Mouse (Mus musculus): Measurements from ENCODE around the gene Med8. TPM values are rescaled to one million over a fixed set of nuclear protein-coding genes. Genes with fewer than 3 reads are reported as not detected.

The Med8 gene
- total and polyA plus RNA-seq, 2 experiments from 2014 or later, result 54.8 to 95.7 TPM

DNA sequence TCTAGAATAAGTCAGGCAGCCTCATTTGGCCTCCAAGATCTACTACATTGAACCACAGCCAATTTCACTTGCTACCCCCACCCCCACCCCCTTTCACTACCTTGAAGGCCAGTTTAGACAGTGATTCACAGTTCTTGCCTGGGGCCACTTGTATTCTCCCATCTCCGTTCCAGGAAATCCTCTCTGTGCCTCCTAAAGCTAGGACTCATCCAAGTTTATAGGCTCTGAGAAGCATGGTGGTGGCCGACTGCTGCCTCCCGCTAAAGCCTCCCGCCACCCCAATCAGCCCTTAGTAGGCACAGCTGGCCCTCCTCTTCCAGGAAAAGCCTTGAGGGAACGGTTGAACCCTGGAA, 18.3 kb downstream of the Med8 start:
- Histone ChIP-seq H3K27me3 (ENCODE audit: insufficient read depth, low read length) (no peaks in the 10 kb centered on the region), H3K9ac (replicated peaks; ENCODE audit: low read length, poor library complexity, severe bottlenecking) (peak overlapping the region; percentile 68), H3K4me1 (ENCODE audit: insufficient read depth, low read length) (0 out of 2 replicates have a peak, but pooled peaks cover 3% of the 10 kb centered on the region), H3K36me3 (ENCODE audit: insufficient read depth, low read length) (peaks cover 14% of the 10 kb centered on the region), H3K9me3 (ENCODE audit: low read length) (no peaks in the 10 kb centered on the region), H3K4me2 (ENCODE audit: low read depth, low read length, poor library complexity, severe bottlenecking) (peak overlapping the region; percentile 89), H3K4me3 (ENCODE audit: low read depth, low read length) (peak overlapping the region; percentile 49), H3K27ac (ENCODE audit: low read depth, low read length) (peak overlapping the region; percentile 39)
- no peak for DNase-seq (ENCODE audit: low spot score)
- under 1% methylated on average over 5 of the region's 5 CpGs for WGBS
- TF ChIP-seq CTCF (IDR thresholded peaks at IDR 0.05), result no peak
- ATAC-seq (ENCODE audit: low FRiP score), result peak; percentile 7; the same call in 1 of the 2 replicates

DNA sequence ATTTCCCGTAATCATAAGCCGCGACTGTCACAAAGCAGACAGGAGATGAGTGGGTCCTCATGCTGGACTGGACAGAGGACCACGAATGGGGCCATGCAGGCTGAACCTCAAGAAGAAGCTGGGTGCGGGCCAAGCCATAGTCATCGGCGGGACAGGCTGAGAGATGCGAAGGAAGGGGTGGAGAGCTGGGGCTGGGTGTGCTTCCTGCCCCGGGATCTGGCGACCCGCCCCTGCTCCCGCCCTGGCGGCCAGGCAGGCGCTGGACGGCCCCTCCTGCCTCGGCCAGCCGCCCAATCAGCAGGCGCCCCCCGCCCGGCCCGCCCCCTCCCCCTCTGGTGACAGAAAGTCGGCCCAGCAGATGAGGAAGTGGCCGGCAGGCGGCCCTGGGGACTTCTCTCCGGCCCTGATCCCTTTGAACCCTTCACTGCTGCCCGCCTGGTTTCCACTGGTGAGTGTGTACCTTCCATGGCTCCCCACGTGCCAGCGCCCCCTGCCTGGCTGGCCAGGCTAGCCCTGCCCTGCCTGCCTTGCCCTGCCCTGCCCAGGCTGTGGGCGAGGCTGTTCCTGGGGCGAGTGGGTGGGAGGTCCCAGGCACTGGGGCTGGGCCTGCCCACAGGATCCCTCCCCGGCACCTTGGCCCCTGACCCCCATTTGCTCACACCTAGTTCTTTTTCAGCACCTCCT, 18.8 kb downstream of the Med8 start, which contains the start of gene Elovl1:
Elovl1 (plus strand) TSS at position 326 of the 684 bp plus-strand sequence.
- Histone ChIP-seq H3K4me1 (ENCODE audit: insufficient read depth, low read length) (0 out of 2 replicates have a peak, but pooled peaks cover 3% of the 10 kb centered on the region), H3K9me3 (ENCODE audit: low read length) (no peaks in the 10 kb centered on the region), H3K27me3 (ENCODE audit: insufficient read depth, low read length) (no peaks in the 10 kb centered on the region), H3K4me3 (ENCODE audit: low read depth, low read length) (peak within 1 kb of the TSS; percentile 49), H3K27ac (ENCODE audit: low read depth, low read length) (peak within 1 kb of the TSS; percentile 39), H3K36me3 (ENCODE audit: insufficient read depth, low read length) (peaks cover 11% of the 10 kb centered on the region), H3K4me2 (ENCODE audit: low read depth, low read length, poor library complexity, severe bottlenecking) (peak within 1 kb of the TSS; percentile 89), H3K9ac (replicated peaks; ENCODE audit: low read length, poor library complexity, severe bottlenecking) (peak within 1 kb of the TSS; percentile 68)
- 2% methylated on average over 28 of the region's 31 CpGs for WGBS
- peak; percentile 64 for TF ChIP-seq CTCF (IDR thresholded peaks at IDR 0.05)
- ATAC-seq (ENCODE audit: low FRiP score) (peak; percentile 88), DNase-seq (ENCODE audit: low spot score) (peak; percentile 78)

DNA sequence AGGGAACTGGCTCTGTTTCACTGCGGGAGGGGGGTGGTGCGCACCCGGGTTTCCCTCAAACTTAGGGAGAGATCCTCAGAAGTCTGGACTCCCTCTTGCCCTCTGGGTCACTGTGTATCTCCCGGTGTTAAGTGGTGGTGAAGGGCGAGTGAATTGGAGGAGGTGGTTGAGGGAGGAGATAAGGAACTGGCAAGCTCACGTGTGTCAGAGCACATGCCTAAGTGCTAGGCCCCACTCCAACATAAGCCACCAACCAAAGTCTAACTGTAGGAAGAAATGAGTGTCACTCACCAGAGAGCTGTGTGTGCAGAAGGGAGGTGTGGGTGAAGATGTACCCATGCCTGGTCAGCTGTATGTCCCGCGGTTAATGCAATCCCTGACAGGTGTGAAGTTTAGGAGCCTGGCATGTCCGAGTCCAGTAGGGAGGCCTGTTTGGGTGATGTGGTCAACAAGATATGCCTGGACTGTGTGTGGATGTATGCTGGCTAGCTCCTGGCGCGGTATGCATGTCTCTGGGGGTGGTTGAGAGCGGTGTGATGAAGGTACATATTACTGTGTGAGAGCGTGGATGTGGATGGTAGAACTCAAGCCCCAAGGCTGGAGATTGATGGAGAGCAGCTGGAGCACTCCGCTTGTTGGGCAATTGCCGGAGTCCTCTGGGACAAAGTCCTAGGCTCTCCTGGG, 19.5 kb downstream of the Med8 start:
- H3K27me3 ChIP-seq (ENCODE audit: insufficient read depth, low read length), result no peaks in the 10 kb centered on the region
- H3K4me3 ChIP-seq (ENCODE audit: low read depth, low read length), result peak overlapping the region; percentile 49
- WGBS, result 54% methylated on average over 15 of the region's 15 CpGs
- DNase-seq (ENCODE audit: low spot score) (no peak), ATAC-seq (ENCODE audit: low FRiP score) (0 out of 2 replicates have a peak, but pooled peaks have one; percentile 17)
- H3K4me1 ChIP-seq (ENCODE audit: insufficient read depth, low read length), result 0 out of 2 replicates have a peak, but pooled peaks cover 3% of the 10 kb centered on the region
- H3K36me3 ChIP-seq (ENCODE audit: insufficient read depth, low read length), result peaks cover 11% of the 10 kb centered on the region
- peak overlapping the region; percentile 68; the same call in 1 of the 2 replicates for H3K9ac ChIP-seq (replicated peaks; ENCODE audit: low read length, poor library complexity, severe bottlenecking)
- no peaks in the 10 kb centered on the region for H3K9me3 ChIP-seq (ENCODE audit: low read length)
- H3K27ac ChIP-seq (ENCODE audit: low read depth, low read length), result peak overlapping the region; percentile 27; the same call in 1 of the 2 replicates
- TF ChIP-seq CTCF (IDR thresholded peaks at IDR 0.05), result no peak
- peak overlapping the region; percentile 89 for H3K4me2 ChIP-seq (ENCODE audit: low read depth, low read length, poor library complexity, severe bottlenecking)

DNA sequence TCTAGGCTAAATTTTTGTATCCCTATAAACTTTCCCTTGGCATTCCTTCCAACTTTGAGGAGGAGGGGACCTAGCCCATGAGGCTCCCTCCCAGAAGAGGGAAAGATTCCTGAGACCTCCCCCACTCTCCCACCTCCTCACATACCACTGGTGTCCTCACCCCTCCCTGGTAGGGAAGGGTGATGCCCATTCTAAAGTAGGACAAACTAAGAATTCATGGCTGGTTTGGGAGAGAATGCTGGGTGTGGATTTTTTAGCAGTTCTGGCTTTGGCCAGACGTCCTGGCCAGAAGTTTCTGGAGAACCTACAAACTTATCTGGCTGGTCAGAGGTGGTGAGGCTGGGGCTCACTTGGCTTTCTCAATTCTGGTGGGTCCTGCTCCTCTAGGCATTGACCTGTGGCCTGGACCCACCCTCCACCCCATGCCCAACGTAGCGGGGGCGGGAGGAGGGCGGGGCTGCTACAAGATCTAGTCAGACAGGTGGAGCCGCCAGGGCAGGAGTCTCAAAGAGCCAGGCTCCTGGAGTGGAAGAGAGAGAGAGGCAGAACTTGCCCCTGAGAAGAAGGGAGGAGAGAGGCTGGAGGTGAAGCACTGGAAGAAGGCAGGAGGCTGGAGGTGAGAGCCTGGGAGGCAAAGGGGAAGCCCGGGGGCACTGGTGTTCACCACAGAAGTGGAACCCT, 20.2 kb downstream of the Med8 start:
- Histone ChIP-seq H3K9me3 (ENCODE audit: low read length) (no peaks in the 10 kb centered on the region), H3K27ac (ENCODE audit: low read depth, low read length) (no peak overlapping the region), H3K9ac (replicated peaks; ENCODE audit: low read length, poor library complexity, severe bottlenecking) (0 out of 2 replicates have a peak overlapping the region, but pooled peaks have one; percentile 19), H3K27me3 (ENCODE audit: insufficient read depth, low read length) (no peaks in the 10 kb centered on the region), H3K4me2 (ENCODE audit: low read depth, low read length, poor library complexity, severe bottlenecking) (no peak overlapping the region; the same call in 1 of the 2 replicates), H3K4me1 (ENCODE audit: insufficient read depth, low read length) (0 out of 2 replicates have a peak, but pooled peaks cover 3% of the 10 kb centered on the region), H3K4me3 (ENCODE audit: low read depth, low read length) (no peak overlapping the region), H3K36me3 (ENCODE audit: insufficient read depth, low read length) (peaks cover 11% of the 10 kb centered on the region)
- no peak for ATAC-seq (ENCODE audit: low FRiP score)
- no peak for DNase-seq (ENCODE audit: low spot score)
- TF ChIP-seq CTCF (IDR thresholded peaks at IDR 0.05), result no peak
- 64% methylated on average over 7 of the region's 7 CpGs for WGBS

DNA sequence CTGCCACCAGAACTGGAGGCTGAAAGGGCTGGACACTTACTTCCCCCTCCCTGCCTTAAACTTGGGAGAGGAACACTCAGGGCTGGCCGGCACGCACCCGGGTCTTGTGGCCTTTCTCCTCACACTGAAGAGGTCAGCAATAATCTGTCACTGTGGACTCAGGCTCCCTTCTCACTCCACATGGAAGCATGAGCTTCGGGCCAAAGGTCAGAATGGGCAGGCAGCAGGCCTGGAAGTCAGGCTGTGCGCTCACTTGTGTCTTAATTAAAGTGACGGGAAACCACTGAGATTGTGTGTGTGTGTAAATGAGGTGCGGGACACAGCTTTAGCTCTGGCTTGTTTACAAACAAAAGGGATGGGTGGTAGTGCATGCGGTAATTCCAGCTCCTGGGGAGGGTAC, 23.2 kb downstream of the Med8 start:
- ATAC-seq (ENCODE audit: low FRiP score), result no peak
- Histone ChIP-seq H3K27ac (ENCODE audit: low read depth, low read length) (no peak overlapping the region), H3K9me3 (ENCODE audit: low read length) (no peaks in the 10 kb centered on the region), H3K9ac (replicated peaks; ENCODE audit: low read length, poor library complexity, severe bottlenecking) (no peak overlapping the region), H3K4me3 (ENCODE audit: low read depth, low read length) (no peak overlapping the region), H3K4me2 (ENCODE audit: low read depth, low read length, poor library complexity, severe bottlenecking) (no peak overlapping the region), H3K27me3 (ENCODE audit: insufficient read depth, low read length) (no peaks in the 10 kb centered on the region), H3K36me3 (ENCODE audit: insufficient read depth, low read length) (peaks cover 11% of the 10 kb centered on the region), H3K4me1 (ENCODE audit: insufficient read depth, low read length) (no peaks in the 10 kb centered on the region; the same call in 1 of the 2 replicates)
- 70% methylated on average over 8 of the region's 8 CpGs for WGBS
- no peak for DNase-seq (ENCODE audit: low spot score)
- no peak for TF ChIP-seq CTCF (IDR thresholded peaks at IDR 0.05)
